Mouse (Mus musculus) CH12.LX (cell line): ENCODE measurements around the gene Oma1.

Experiments used
- CHD1 ChIP-seq: IDR thresholded peaks from 2 replicates; pipeline ENCODE4 v1.6.1; 2012; ENCODE audit warnings: low read depth, low read length, improper control_type of control experiment, inconsistent platforms
- CTCF ChIP-seq, 2 experiments: IDR thresholded peaks in 1 of 2; conservative IDR thresholded peaks in 1 of 2; 2 replicates each; pipeline ENCODE4 v1.5.1; 2011 to 2012; ENCODE audit warnings: low read depth in 2 of 2, low read length in 2 of 2, improper control_type of control experiment in 1 of 2, inconsistent platforms in 1 of 2, mild to moderate bottlenecking in 1 of 2, moderate library complexity in 1 of 2
- ETS1 ChIP-seq: conservative IDR thresholded peaks from 2 replicates; pipeline ENCODE4 v1.6.1; 2012; ENCODE audit warnings: low read depth, mild to moderate bottlenecking, inconsistent platforms, low read length, improper control_type of control experiment, moderate library complexity
- GABPA ChIP-seq: IDR thresholded peaks from 2 replicates; pipeline ENCODE4 v1.6.1; 2012; ENCODE audit warnings: low read depth, low read length, improper control_type of control experiment, inconsistent platforms; ENCODE audit not compliant: insufficient replicate concordance
- JUND ChIP-seq: conservative IDR thresholded peaks from 2 replicates; pipeline ENCODE4 v1.6.1; 2011; ENCODE audit warnings: low read depth, low read length, improper control_type of control experiment
- MAX ChIP-seq: IDR thresholded peaks from 2 replicates; pipeline ENCODE4 v1.6.1; 2011; ENCODE audit warnings: low read length, improper control_type of control experiment
- MEF2A ChIP-seq: IDR thresholded peaks from 2 replicates; pipeline ENCODE4 v1.6.1; 2014; ENCODE audit warnings: low read depth, mild to moderate bottlenecking, inconsistent platforms, low read length, improper control_type of control experiment, borderline replicate concordance
- NRF1 ChIP-seq: IDR thresholded peaks from 2 replicates; pipeline ENCODE4 v1.6.1; 2014; ENCODE audit warnings: low read depth, mild to moderate bottlenecking, inconsistent platforms, low read length, improper control_type of control experiment, moderate library complexity
- PAX5 ChIP-seq: IDR thresholded peaks from 2 replicates; pipeline ENCODE4 v1.6.1; 2012; ENCODE audit warnings: low read length, inconsistent platforms, mixed read lengths
- POLR2A ChIP-seq: IDR thresholded peaks from 2 replicates; pipeline ENCODE4 v1.6.1; 2011; ENCODE audit warnings: low read depth, mild to moderate bottlenecking, improper control_type of control experiment, low read length
- SIN3A ChIP-seq: IDR thresholded peaks from 2 replicates; pipeline ENCODE4 v1.6.1; 2012; ENCODE audit warnings: low read length, improper control_type of control experiment, inconsistent platforms
- USF2 ChIP-seq: conservative IDR thresholded peaks from 2 replicates; pipeline ENCODE4 v1.6.1; 2011; ENCODE audit warnings: low read depth, low read length, improper control_type of control experiment
- ZNF384 ChIP-seq: IDR thresholded peaks from 2 replicates; pipeline ENCODE4 v1.6.1; 2012; ENCODE audit warnings: low read depth, low read length, improper control_type of control experiment, inconsistent platforms

GRCm38 (mm10) chr4:103396876-103397275, 83.3 kb downstream of the Oma1 start:
- TF ChIP-seq JUND (no peak), PAX5 (no peak), NRF1 (no peak), MEF2A (no peak), MAX (no peak), CHD1 (no peak), POLR2A (no peak), GABPA (no peak), ETS1 (no peak), ZNF384 (no peak), USF2 (no peak), SIN3A (no peak), CTCF (conservative IDR thresholded peaks at IDR 0.05 in 1 of 2, IDR thresholded peaks at IDR 0.05 in 1 of 2; ENCODE audit: low read depth in 2 of 2, low read length in 2 of 2) (no peak)
